Mouse (Mus musculus): ENCODE results near the gene Cavin2.

DNA sequence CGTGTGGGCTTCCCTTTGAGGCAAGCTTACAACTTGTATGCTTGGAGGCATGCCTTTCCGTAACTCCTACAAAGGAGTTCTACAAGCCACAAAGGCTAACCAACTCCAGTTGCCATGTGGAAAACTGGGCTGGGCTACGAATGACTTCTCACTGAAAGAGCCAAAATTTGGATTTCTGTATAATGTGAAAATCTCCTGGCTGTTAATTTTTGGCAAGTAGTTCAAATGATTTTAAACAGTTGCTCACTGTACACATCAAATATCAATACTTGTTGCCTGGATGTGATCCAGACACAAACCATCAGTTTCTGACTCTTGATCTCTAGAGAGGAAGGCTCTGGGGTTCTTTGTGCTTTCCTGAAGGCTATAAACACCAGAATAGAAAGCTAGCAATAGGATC, 18.1 kb downstream of the Cavin2 start:
- TF ChIP-seq CTCF (IDR thresholded peaks at IDR 0.05; ENCODE audit: low read depth) (no peak), EP300 (optimal IDR thresholded peaks at IDR 0.05) (no peak)
